Mouse (Mus musculus): ENCODE measurements at regions not wholly inside any gene's neighbourhood (a gene's known extent, or its start where the extent isn't known, plus 50 kb on each side); places are given as distances from the start of the nearest gene placed in this dataset.
A peak's percentile ranks its signal among the peaks of the same experiment; 100 is the strongest.

DNA sequence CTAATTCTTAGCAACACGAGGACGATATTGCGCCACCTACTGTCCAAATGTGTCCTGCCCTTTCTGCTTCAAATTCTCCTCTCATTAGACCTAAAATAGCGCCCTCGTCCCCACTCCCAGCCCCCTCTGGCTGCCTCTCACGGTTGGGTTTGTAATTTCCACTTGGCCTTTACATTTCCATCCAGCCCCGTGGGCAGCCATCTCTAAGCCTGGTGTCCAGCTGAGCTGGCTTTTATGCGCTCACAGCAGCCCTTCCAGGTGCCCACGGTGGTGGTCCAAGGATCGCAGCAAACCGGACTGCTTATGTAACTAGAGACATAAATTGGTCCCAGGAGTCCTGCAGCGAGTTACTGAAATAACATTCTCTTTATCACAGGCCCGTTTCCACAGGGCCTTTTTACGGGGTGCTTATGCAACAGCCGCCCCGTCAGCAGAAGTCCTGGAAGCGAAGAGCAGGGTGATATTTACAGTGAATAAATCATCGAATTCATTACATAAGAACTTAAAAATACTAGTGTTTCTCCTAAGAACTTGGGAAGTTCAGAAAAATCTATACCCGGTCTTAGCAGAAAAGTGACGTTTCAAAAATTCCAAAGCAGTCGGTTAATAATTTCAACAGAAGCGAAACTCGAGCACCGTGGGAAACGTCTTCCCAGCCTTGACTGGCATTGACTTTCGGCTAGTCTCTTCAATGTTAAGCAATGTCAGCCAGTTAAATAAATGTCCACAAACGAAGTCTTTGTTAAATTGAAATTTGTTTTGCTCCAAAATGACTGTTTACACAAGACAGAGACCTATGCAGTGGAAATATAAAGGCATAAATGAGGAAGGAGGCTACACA is 57.3 kb upstream of the Cpsf6 start:
- peak; percentile 69 for DNase-seq
- Histone ChIP-seq H3K4me1 (ENCODE audit: control insufficient read depth, insufficient read depth, low read length) (no peaks in the 10 kb centered on the region), H3K36me3 (ENCODE audit: control insufficient read depth, insufficient read depth, low read length) (no peaks in the 10 kb centered on the region), H3K27ac (ENCODE audit: insufficient read depth, low read depth, low read length) (peak overlapping the region; percentile 43; the same call in 1 of the 2 replicates), H3K4me3 (ENCODE audit: insufficient read depth, low read depth, low read length) (peak overlapping the region; percentile 9; the same call in 1 of the 2 replicates), H3K27me3 (replicated peaks; ENCODE audit: control insufficient read depth, insufficient read depth, low read length) (no peaks in the 10 kb centered on the region)
- TF ChIP-seq POLR2A (IDR thresholded peaks at IDR 0.05; ENCODE audit: low read depth, low read length) (no peak), CTCF (conservative IDR thresholded peaks at IDR 0.05; ENCODE audit: insufficient read depth, insufficient read length, low read depth, low read length) (peak; percentile 64)
- 25% methylated on average over 27 of the region's 27 CpGs for WGBS

- WGBS, result 56% methylated on average over 8 of the region's 8 CpGs
Observed at GRCm38 (mm10) chr10:117436308-117436874, 56.6 kb upstream of the Cpsf6 start.

DNA sequence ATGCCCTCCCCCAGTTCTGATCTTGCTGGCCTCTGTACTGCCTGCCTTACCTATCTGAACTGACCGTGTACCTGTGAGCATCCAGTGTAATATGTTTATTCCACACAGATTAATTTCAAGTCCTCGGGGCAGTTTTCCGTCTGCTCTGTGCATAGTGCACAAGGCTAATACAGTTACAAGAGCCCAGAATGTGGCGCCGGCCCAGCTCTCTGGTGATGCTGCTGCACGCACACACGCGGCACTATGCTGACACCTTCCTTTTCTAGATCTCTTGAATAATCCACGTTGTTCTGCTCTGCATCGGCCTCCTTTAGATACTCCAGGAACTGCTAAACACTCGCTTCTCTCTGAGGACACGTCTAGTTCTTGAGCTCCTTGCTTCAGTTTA is 55.9 kb upstream of the Cpsf6 start:
- Histone ChIP-seq H3K36me3 (ENCODE audit: control insufficient read depth, insufficient read depth, low read length) (no peaks in the 10 kb centered on the region), H3K27me3 (replicated peaks; ENCODE audit: control insufficient read depth, insufficient read depth, low read length) (no peaks in the 10 kb centered on the region), H3K4me1 (ENCODE audit: control insufficient read depth, insufficient read depth, low read length) (no peaks in the 10 kb centered on the region), H3K27ac (ENCODE audit: insufficient read depth, low read depth, low read length) (no peak overlapping the region), H3K4me3 (ENCODE audit: insufficient read depth, low read depth, low read length) (no peak overlapping the region)
- TF ChIP-seq CTCF (conservative IDR thresholded peaks at IDR 0.05; ENCODE audit: insufficient read depth, insufficient read length, low read depth, low read length) (no peak), POLR2A (IDR thresholded peaks at IDR 0.05; ENCODE audit: low read depth, low read length) (no peak)
- WGBS, result 44% methylated on average over 12 of the region's 12 CpGs
- no peak for DNase-seq

More at GRCm38 (mm10) chr10:117436308-117436874, 56.6 kb upstream of the Cpsf6 start:
- DNase-seq, result no peak
- Histone ChIP-seq H3K4me1 (ENCODE audit: control insufficient read depth, insufficient read depth, low read length) (no peaks in the 10 kb centered on the region), H3K27me3 (replicated peaks; ENCODE audit: control insufficient read depth, insufficient read depth, low read length) (no peaks in the 10 kb centered on the region), H3K36me3 (ENCODE audit: control insufficient read depth, insufficient read depth, low read length) (no peaks in the 10 kb centered on the region), H3K27ac (ENCODE audit: insufficient read depth, low read depth, low read length) (0 out of 2 replicates have a peak overlapping the region, but pooled peaks have one; percentile 43), H3K4me3 (ENCODE audit: insufficient read depth, low read depth, low read length) (no peak overlapping the region)
- no peak for TF ChIP-seq POLR2A (IDR thresholded peaks at IDR 0.05; ENCODE audit: low read depth, low read length)
- TF ChIP-seq CTCF (conservative IDR thresholded peaks at IDR 0.05; ENCODE audit: insufficient read depth, insufficient read length, low read depth, low read length), result no peak

DNA sequence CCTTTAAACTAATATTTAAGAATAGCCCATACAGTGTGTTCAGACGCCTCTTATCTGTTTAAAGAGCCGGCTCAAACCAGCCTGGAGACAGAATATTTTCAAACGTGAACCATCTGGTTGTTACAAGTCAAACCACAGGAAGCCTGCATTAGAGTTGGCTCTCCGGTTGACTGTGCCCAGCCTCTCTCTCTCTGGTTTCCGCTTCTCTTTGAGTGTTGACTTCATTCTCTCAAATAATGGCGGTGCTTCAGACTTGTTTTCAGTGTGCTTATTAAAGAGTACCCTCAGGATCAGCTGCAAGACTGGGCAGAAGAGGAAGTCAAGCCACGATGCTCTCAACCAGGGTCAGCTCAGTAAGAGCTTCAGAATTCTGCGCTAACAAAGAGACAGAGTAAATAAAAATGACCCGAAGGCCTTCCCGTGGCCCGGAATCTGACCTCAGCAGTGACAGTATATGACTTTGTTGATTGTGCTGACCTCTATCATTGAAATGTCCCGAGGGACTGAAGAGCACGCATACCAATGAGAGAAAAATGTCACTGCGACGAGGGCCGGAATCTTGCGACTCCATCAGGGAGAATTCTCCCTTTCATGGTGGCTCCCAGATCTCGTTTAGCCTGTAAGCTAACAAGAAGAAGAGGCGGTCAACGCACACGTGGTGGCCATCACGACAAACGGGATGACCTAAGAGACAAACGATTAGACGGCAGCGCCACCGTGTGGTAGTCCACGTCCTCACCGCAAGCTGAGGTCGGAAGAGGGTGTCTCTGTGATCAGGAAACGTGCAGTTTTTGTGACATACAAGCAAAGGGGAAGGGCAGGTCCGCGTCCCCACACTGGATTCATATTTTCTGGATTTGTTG is 55.3 kb upstream of the Cpsf6 start:
- TF ChIP-seq POLR2A (IDR thresholded peaks at IDR 0.05; ENCODE audit: low read depth, low read length) (no peak), CTCF (conservative IDR thresholded peaks at IDR 0.05; ENCODE audit: insufficient read depth, insufficient read length, low read depth, low read length) (peak; percentile 99)
- 16% methylated on average over 33 of the region's 33 CpGs for WGBS
- Histone ChIP-seq H3K27ac (ENCODE audit: insufficient read depth, low read depth, low read length) (no peak overlapping the region), H3K27me3 (replicated peaks; ENCODE audit: control insufficient read depth, insufficient read depth, low read length) (no peaks in the 10 kb centered on the region), H3K36me3 (ENCODE audit: control insufficient read depth, insufficient read depth, low read length) (no peaks in the 10 kb centered on the region), H3K4me1 (ENCODE audit: control insufficient read depth, insufficient read depth, low read length) (no peaks in the 10 kb centered on the region), H3K4me3 (ENCODE audit: insufficient read depth, low read depth, low read length) (no peak overlapping the region)
- DNase-seq, result peak; percentile 89

GRCm38 (mm10) chr10:117434293-117434842 is 54.6 kb upstream of the Cpsf6 start:
- DNase-seq, result no peak
- Histone ChIP-seq H3K4me1 (ENCODE audit: control insufficient read depth, insufficient read depth, low read length) (no peaks in the 10 kb centered on the region), H3K4me3 (ENCODE audit: insufficient read depth, low read depth, low read length) (no peak overlapping the region), H3K36me3 (ENCODE audit: control insufficient read depth, insufficient read depth, low read length) (no peaks in the 10 kb centered on the region), H3K27me3 (replicated peaks; ENCODE audit: control insufficient read depth, insufficient read depth, low read length) (no peaks in the 10 kb centered on the region), H3K27ac (ENCODE audit: insufficient read depth, low read depth, low read length) (no peak overlapping the region)
- WGBS, result 94% methylated on average over 8 of the region's 8 CpGs
- TF ChIP-seq CTCF (conservative IDR thresholded peaks at IDR 0.05; ENCODE audit: insufficient read depth, insufficient read length, low read depth, low read length), result no peak

GRCm38 (mm10) chr10:117433547-117434292 is 53.9 kb upstream of the Cpsf6 start:
- 93% methylated on average over 12 of the region's 12 CpGs for WGBS
- Histone ChIP-seq H3K27me3 (replicated peaks; ENCODE audit: control insufficient read depth, insufficient read depth, low read length) (no peaks in the 10 kb centered on the region), H3K4me3 (ENCODE audit: insufficient read depth, low read depth, low read length) (no peak overlapping the region), H3K27ac (ENCODE audit: insufficient read depth, low read depth, low read length) (no peak overlapping the region), H3K4me1 (ENCODE audit: control insufficient read depth, insufficient read depth, low read length) (no peaks in the 10 kb centered on the region), H3K36me3 (ENCODE audit: control insufficient read depth, insufficient read depth, low read length) (no peaks in the 10 kb centered on the region)
- no peak for DNase-seq
- TF ChIP-seq CTCF (conservative IDR thresholded peaks at IDR 0.05; ENCODE audit: insufficient read depth, insufficient read length, low read depth, low read length) (no peak), POLR2A (IDR thresholded peaks at IDR 0.05; ENCODE audit: low read depth, low read length) (no peak)

Measured in kidney, adult 2 months (tissue).